Mouse (Mus musculus): ENCODE data around the gene Klhl25. TPM values are rescaled to one million over a fixed set of nuclear protein-coding genes. Genes with fewer than 3 reads are reported as not detected.
"Not testable (repeated sequence)": the region's sequence is repeated elsewhere in the genome, so short reads cannot be mapped to it uniquely, and the experiment has no call there.

The Klhl25 gene
- polyA plus RNA-seq, 1 experiment, result 9.4 TPM

- no peak overlapping the region for H3K27ac ChIP-seq (ENCODE audit: insufficient read depth, low read depth, low read length)
- no peaks in the 10 kb centered on the region for H3K27me3 ChIP-seq (ENCODE audit: control insufficient read depth, insufficient read depth, low read length)
- no peaks in the 10 kb centered on the region for H3K36me3 ChIP-seq (ENCODE audit: control insufficient read depth, insufficient read depth, low read length)
- TF ChIP-seq POLR2A (IDR thresholded peaks at IDR 0.05; ENCODE audit: low read depth, low read length) (no peak), CTCF (IDR thresholded peaks at IDR 0.05; ENCODE audit: extremely low read depth, insufficient read length, insufficient replicate concordance, low read depth, low read length) (peak; percentile 76; the same call in 1 of the 2 replicates)
- no peak overlapping the region for H3K4me3 ChIP-seq (ENCODE audit: low read depth, low read length)
- 13% methylated on average over 10 of the region's 10 CpGs for WGBS
- H3K4me1 ChIP-seq (ENCODE audit: control insufficient read depth, insufficient read depth, insufficient read length, low read length), result peaks cover 2% of the 10 kb centered on the region; the same call in 1 of the 2 replicates
Observed at GRCm38 (mm10) chr7:75827850-75828249, 20.3 kb upstream of the Klhl25 start.

DNA sequence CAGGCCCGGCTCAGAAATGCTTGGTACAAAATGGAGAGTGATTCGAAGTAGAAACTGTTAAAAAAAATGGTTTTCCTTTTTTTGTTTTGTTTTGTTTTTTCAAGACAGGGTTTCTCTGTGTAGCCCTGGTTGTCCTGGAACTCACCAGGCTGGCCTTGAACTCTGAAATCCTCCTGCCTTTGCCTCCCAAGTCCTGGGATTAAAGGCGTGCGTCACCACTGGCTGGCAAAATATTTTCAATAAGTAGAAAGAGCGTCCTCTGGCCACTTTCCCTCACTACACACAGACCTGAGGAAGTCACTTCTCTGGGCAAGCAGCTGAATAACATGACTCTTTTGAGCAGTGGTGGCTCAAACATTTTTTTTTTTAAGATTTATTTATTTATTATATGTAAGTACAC is 19.6 kb upstream of the Klhl25 start:
- 80% methylated on average over 5 of the region's 5 CpGs for WGBS
- Histone ChIP-seq H3K27ac (ENCODE audit: insufficient read depth, low read depth, low read length) (no peak overlapping the region), H3K27me3 (ENCODE audit: control insufficient read depth, insufficient read depth, low read length) (no peaks in the 10 kb centered on the region), H3K36me3 (ENCODE audit: control insufficient read depth, insufficient read depth, low read length) (no peaks in the 10 kb centered on the region), H3K4me3 (ENCODE audit: low read depth, low read length) (no peak overlapping the region), H3K4me1 (ENCODE audit: control insufficient read depth, insufficient read depth, insufficient read length, low read length) (peaks cover 2% of the 10 kb centered on the region; the same call in 1 of the 2 replicates)
- TF ChIP-seq POLR2A (IDR thresholded peaks at IDR 0.05; ENCODE audit: low read depth, low read length), result no peak

- no peak for TF ChIP-seq CTCF (IDR thresholded peaks at IDR 0.05; ENCODE audit: extremely low read depth, insufficient read length, insufficient replicate concordance, low read depth, low read length)
- TF ChIP-seq POLR2A (IDR thresholded peaks at IDR 0.05; ENCODE audit: low read depth, low read length), result no peak
Observed at GRCm38 (mm10) chr7:75830251-75831060, 17.7 kb upstream of the Klhl25 start.

GRCm38 (mm10) chr7:75833960-75834359 is 14.2 kb upstream of the Klhl25 start:
- H3K27ac ChIP-seq (ENCODE audit: insufficient read depth, low read depth, low read length); H3K4me3 ChIP-seq (ENCODE audit: low read depth, low read length); H3K27me3 ChIP-seq (ENCODE audit: control insufficient read depth, insufficient read depth, low read length); H3K4me1 ChIP-seq (ENCODE audit: control insufficient read depth, insufficient read depth, insufficient read length, low read length); H3K36me3 ChIP-seq (ENCODE audit: control insufficient read depth, insufficient read depth, low read length): not testable (repeated sequence)
- 71% methylated on average over 3 of the region's 4 CpGs for WGBS

More at GRCm38 (mm10) chr7:75830251-75831060, 17.7 kb upstream of the Klhl25 start:
- Histone ChIP-seq H3K27ac (ENCODE audit: insufficient read depth, low read depth, low read length) (no peak overlapping the region), H3K27me3 (ENCODE audit: control insufficient read depth, insufficient read depth, low read length) (no peaks in the 10 kb centered on the region), H3K4me1 (ENCODE audit: control insufficient read depth, insufficient read depth, insufficient read length, low read length) (peaks cover 3% of the 10 kb centered on the region; the same call in 1 of the 2 replicates), H3K4me3 (ENCODE audit: low read depth, low read length) (no peak overlapping the region), H3K36me3 (ENCODE audit: control insufficient read depth, insufficient read depth, low read length) (no peaks in the 10 kb centered on the region)
- 70% methylated on average over 6 of the region's 6 CpGs for WGBS

DNA sequence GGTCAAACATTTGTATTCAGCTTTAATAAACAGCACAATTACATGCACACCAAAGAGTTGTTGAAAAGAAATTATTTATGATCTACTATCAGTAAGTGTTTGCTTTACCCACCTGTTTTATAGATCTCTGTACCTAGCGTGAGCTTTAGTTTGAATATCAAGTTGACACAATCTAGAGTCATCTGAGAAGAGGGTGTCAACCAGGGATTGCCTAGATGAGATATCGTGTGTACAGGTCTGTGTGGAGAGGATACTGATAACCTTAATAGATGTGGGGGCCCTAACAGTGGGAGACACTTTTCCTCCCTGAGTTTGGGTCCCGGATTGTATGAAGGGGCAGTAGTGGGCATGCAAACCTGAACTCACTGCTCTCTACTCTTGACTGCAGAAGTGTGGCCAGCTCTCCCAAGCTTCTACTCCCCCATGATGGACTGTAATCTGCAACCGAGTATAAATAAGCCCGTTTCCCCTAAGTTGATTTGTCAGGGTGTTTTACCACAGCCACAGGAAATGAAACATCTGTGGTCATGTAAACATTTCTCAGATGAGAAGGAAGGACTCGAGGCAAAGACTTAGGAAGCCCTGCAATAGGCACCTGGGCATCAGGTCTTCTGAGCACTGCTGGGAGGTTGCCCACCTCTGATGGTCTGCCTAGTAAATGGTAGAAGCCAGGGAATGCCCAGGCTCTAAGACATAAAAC is 13.0 kb upstream of the Klhl25 start:
- H3K27ac ChIP-seq (ENCODE audit: insufficient read depth, low read depth, low read length); H3K36me3 ChIP-seq (ENCODE audit: control insufficient read depth, insufficient read depth, low read length); H3K4me1 ChIP-seq (ENCODE audit: control insufficient read depth, insufficient read depth, insufficient read length, low read length); H3K27me3 ChIP-seq (ENCODE audit: control insufficient read depth, insufficient read depth, low read length); H3K4me3 ChIP-seq (ENCODE audit: low read depth, low read length): not testable (repeated sequence)
- WGBS, result 13% methylated on average over 3 of the region's 6 CpGs

DNA sequence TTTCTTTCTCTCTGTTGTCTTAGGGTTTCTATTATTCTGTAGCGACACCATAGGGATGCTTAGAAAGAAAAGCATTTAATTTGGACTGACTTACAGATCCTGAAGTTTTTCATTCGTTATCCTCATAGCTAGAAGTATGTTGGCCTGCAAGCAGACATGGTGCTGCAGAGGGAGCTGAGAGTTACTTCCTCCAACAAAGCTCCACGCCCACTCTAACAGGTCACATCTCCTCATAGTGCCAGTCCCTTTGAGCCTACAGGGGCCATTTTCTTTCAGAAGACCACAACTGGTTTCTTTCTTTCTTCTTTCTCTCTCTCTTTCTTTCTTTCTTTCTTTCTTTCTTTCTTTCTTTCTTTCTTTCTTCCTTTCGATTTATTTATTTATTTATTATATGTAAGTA is 8.0 kb upstream of the Klhl25 start:
- Histone ChIP-seq H3K36me3 (ENCODE audit: control insufficient read depth, insufficient read depth, low read length) (no peaks in the 10 kb centered on the region), H3K27ac (ENCODE audit: insufficient read depth, low read depth, low read length) (no peak overlapping the region), H3K4me1 (ENCODE audit: control insufficient read depth, insufficient read depth, insufficient read length, low read length) (no peaks in the 10 kb centered on the region), H3K27me3 (ENCODE audit: control insufficient read depth, insufficient read depth, low read length) (no peaks in the 10 kb centered on the region), H3K4me3 (ENCODE audit: low read depth, low read length) (no peak overlapping the region)
- 71% methylated on average over 4 of the region's 4 CpGs for WGBS
- TF ChIP-seq CTCF (IDR thresholded peaks at IDR 0.05; ENCODE audit: extremely low read depth, insufficient read length, insufficient replicate concordance, low read depth, low read length), result no peak
- TF ChIP-seq POLR2A (IDR thresholded peaks at IDR 0.05; ENCODE audit: low read depth, low read length), result no peak

DNA sequence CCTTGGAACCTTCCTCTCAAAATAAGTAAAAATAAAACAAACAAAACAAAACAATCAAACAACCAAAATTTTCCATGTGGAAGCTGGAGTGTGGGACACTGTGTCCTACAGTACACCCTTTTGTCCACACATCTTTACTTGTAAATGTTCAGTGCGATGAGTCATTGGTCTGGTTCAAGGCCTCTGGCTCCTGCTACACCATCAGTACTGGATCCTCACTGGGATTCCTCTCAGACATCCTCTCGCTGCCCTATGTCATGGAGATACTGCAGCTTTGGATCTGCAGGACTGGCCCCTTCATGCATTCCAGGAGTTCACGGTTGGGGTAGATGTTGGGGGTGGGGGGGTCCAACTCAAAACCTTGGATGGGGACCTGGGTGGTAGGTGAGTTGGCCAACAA is 5.8 kb upstream of the Klhl25 start:
- no peaks in the 10 kb centered on the region for H3K27me3 ChIP-seq (ENCODE audit: control insufficient read depth, insufficient read depth, low read length)
- 91% methylated on average over 3 of the region's 3 CpGs for WGBS

More for the DNA sequence above, 5.8 kb upstream of the Klhl25 start:
- Histone ChIP-seq H3K4me3 (ENCODE audit: low read depth, low read length) (no peak overlapping the region), H3K4me1 (ENCODE audit: control insufficient read depth, insufficient read depth, insufficient read length, low read length) (peaks cover under 1% of the 10 kb centered on the region; the same call in 1 of the 2 replicates), H3K36me3 (ENCODE audit: control insufficient read depth, insufficient read depth, low read length) (no peaks in the 10 kb centered on the region), H3K27ac (ENCODE audit: insufficient read depth, low read depth, low read length) (no peak overlapping the region)
- no peak for TF ChIP-seq CTCF (IDR thresholded peaks at IDR 0.05; ENCODE audit: extremely low read depth, insufficient read length, insufficient replicate concordance, low read depth, low read length)
- no peak for TF ChIP-seq POLR2A (IDR thresholded peaks at IDR 0.05; ENCODE audit: low read depth, low read length)
